Comparison of ENCODE assay signal across 8 mouse cellular contexts in genomic region chr12:80574825-80575371, GRCm38 (mm10). TPM values are rescaled to one million over a fixed set of nuclear protein-coding genes. Genes with fewer than 3 reads are reported as not detected.
DNase-seq lines count a peak whose midpoint lies in the region; ATAC-seq lines count a peak whose summit lies in the region.

No protein-coding gene starts in this region.

- no peaks in the 10 kb centered on the region for H3K36me3 ChIP-seq in stomach, embryonic 15.5 days

- peak overlapping the region; percentile 69 for H3K27ac ChIP-seq in stomach, embryonic 15.5 days

- H3K9me3 ChIP-seq in stomach, embryonic 15.5 days, result no peaks in the 10 kb centered on the region

- DNase-seq in retina, postnatal 1 day, result peak; percentile 35
- no peak for DNase-seq in retina, embryonic 14.5 days (ENCODE audit: low spot score)
- peak; percentile 18 to 44 for DNase-seq in heart, adult 9 months (ENCODE audit: low spot score in 2 of 2)
- DNase-seq in left cerebral cortex, adult 9 months (ENCODE audit: low spot score in 2 of 2), result peak; percentile 60 to 74
- DNase-seq in natural killer cell, adult 2 months (ENCODE audit: low spot score in 2 of 2), result no peak
- no peak for DNase-seq in gastrocnemius, adult 8-10 months (ENCODE audit: low spot score in 2 of 2)
- no peak for DNase-seq in liver

- no peak overlapping the region for H3K4me3 ChIP-seq in stomach, embryonic 15.5 days (replicated peaks)

- ATAC-seq in stomach, embryonic 15.5 days (ENCODE audit: insufficient read depth, low FRiP score, low read depth), result 0 out of 2 replicates have a peak, but pooled peaks have one; percentile 20

- H3K4me2 ChIP-seq in stomach, embryonic 15.5 days, result peak overlapping the region; percentile 35

- no peak overlapping the region for H3K9ac ChIP-seq in stomach, embryonic 15.5 days

- WGBS in stomach, embryonic 15.5 days, result 23% methylated on average over 15 of the region's 15 CpGs

- peaks cover 13% of the 10 kb centered on the region; the same call in 1 of the 2 replicates for H3K4me1 ChIP-seq in stomach, embryonic 15.5 days

- no peaks in the 10 kb centered on the region for H3K27me3 ChIP-seq in stomach, embryonic 15.5 days (replicated peaks)

RNA-seq across cellular contexts. Expression of gene Galnt16, which starts 56.8 kb away (rescaled TPM):
- polyA plus RNA-seq in stomach, embryonic 15.5 days (2015; fragmentation: Nextera tagmentation; extraction: Ambion mirVana), result 13.6 and 14.3 TPM in 2 replicates
- 1 to 10 TPM; 1.6 to 2.4 (median 1.8) TPM for total RNA-seq in gastrocnemius, adult 8-10 months (2022)

Comparison
In these comparisons a context has a peak if more than half of its experiments do, and no peak if none do; other contexts are left out.
1. DNase-seq: peak in retina, postnatal 1 day (single experiment), heart, adult 9 months (2 of 2) and left cerebral cortex, adult 9 months (2 of 2); none in retina, embryonic 14.5 days (single experiment), natural killer cell, adult 2 months (0 of 2), gastrocnemius, adult 8-10 months (0 of 2) and liver (single experiment).